Mouse (Mus musculus) ES-Bruce4 (cell line): Measurements from ENCODE around the gene Polr2i. TPM values are rescaled to one million over a fixed set of nuclear protein-coding genes. Genes with fewer than 3 reads are reported as not detected.
A peak's percentile ranks its signal among the peaks of the same experiment; 100 is the strongest.
"Not testable (repeated sequence)": the region's sequence is repeated elsewhere in the genome, so short reads cannot be mapped to it uniquely, and the experiment has no call there.

Experiments
- H3K27ac ChIP-seq: 2 replicates; pipeline ENCODE4 v1.5.1; 2012; ENCODE audit warnings: low read length, inconsistent platforms; ENCODE audit not compliant: insufficient read depth
- H3K27me3 ChIP-seq: 2 replicates; pipeline ENCODE4 v1.6.1; 2012; ENCODE audit warnings: mild to moderate bottlenecking, low read length, inconsistent platforms; ENCODE audit not compliant: control insufficient read depth, poor library complexity, insufficient read depth, severe bottlenecking
- H3K36me3 ChIP-seq: 2 replicates; pipeline ENCODE4 v1.6.1; 2012; ENCODE audit warnings: inconsistent platforms, mild to moderate bottlenecking, low read length, moderate library complexity; ENCODE audit not compliant: control insufficient read depth, poor library complexity, insufficient read depth, severe bottlenecking
- H3K4me1 ChIP-seq: one replicate; pipeline ENCODE4 v1.8.1; 2011; ENCODE audit warnings: low read length; ENCODE audit not compliant: control insufficient read depth, insufficient read depth
- H3K4me3 ChIP-seq: 2 replicates; pipeline ENCODE4 v1.5.1; 2011; ENCODE audit warnings: low read depth, mild to moderate bottlenecking, low read length
- H3K9ac ChIP-seq: 2 replicates; pipeline ENCODE4 v1.6.1; 2012; ENCODE audit warnings: low read depth, mild to moderate bottlenecking, inconsistent platforms; ENCODE audit not compliant: poor library complexity, severe bottlenecking
- H3K9me3 ChIP-seq: replicated peaks from 2 replicates; pipeline ENCODE4 v1.6.1; 2012; ENCODE audit warnings: mild to moderate bottlenecking, low read length, inconsistent platforms; ENCODE audit not compliant: control insufficient read depth, poor library complexity, insufficient read depth, severe bottlenecking
- CTCF ChIP-seq: IDR thresholded peaks from one replicate; pipeline ENCODE4 v1.8.1; 2011; ENCODE audit warnings: low read depth, low read length
- EP300 ChIP-seq: IDR thresholded peaks from 2 replicates; pipeline ENCODE4 v1.6.1; 2011; ENCODE audit warnings: low read depth, low read length; ENCODE audit not compliant: insufficient read depth
- POLR2A ChIP-seq: IDR thresholded peaks from one replicate; pipeline ENCODE4 v1.8.1; 2011; ENCODE audit warnings: low read length; ENCODE audit not compliant: insufficient read depth
- polyA plus RNA-seq: library from polyadenylated mRNA; stranded (reverse); fragments of >200 nt; gene quantifications from 2 replicates; pipeline ENCODE4 v1.2.4, GENCODE M21; 2011; ENCODE audit warnings: low read depth; ENCODE audit not compliant: missing spikeins, insufficient read depth, insufficient read length

Gene Polr2i
- 58.7 and 65.4 TPM in 2 replicates for polyA plus RNA-seq

GRCm38 (mm10) chr7:30231669-30232454, at the start of gene Polr2i, which contains the start of gene Tbcb:
Gene Polr2i, plus strand, starts transcription at chr7:30231948.
Gene Tbcb, minus strand, starts transcription at chr7:30232272.
- H3K9ac ChIP-seq: peak within 1 kb of the TSS; percentile 55
- peak within 1 kb of the TSS; percentile 71 for H3K27ac ChIP-seq
- H3K36me3 ChIP-seq: no peaks in the 10 kb centered on the region
- TF ChIP-seq EP300: no peak
- peak; percentile 83 for TF ChIP-seq POLR2A
- no peaks in the 10 kb centered on the region for H3K9me3 ChIP-seq
- peak within 1 kb of the TSS; percentile 92 for H3K4me3 ChIP-seq
- H3K4me1 ChIP-seq: no peaks in the 10 kb centered on the region
- no peaks in the 10 kb centered on the region for H3K27me3 ChIP-seq

DNA sequence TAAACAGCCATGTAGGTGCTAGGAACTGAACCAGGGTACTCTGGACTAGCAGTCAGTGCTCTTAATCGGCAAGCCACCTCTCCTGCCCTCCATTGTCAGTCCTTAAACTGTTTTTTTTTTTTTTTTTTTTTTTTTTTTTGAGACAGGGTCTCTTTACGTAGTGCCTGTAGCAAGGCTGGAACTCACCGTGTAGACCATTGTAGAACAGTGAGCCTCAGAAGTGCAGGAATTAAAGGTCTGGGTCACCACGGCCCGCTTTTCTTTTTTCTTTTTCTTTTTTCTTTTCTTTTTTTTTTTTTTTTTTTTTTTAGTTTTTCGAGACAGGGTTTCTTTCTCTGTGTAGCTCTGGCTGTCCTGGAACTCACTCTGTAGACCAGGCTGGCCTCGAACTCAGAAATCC, 48.6 kb upstream of the Polr2i start:
- not testable (repeated sequence) for H3K4me3 ChIP-seq, H3K4me1 ChIP-seq, H3K27me3 ChIP-seq, H3K9me3 ChIP-seq
- H3K9ac ChIP-seq: peak overlapping the region; percentile 38; the same call in 1 of the 2 replicates
- H3K27ac ChIP-seq: peak overlapping the region; percentile 26; the same call in 1 of the 2 replicates
- peaks cover 19% of the 10 kb centered on the region for H3K36me3 ChIP-seq

GRCm38 (mm10) chr7:30183879-30184289, 47.9 kb upstream of the Polr2i start, which contains the start of gene Cox7a1:
Gene Cox7a1, plus strand, starts transcription at chr7:30184144.
- H3K4me3 ChIP-seq: peak within 1 kb of the TSS; percentile 72
- H3K27me3 ChIP-seq: no peaks in the 10 kb centered on the region
- TF ChIP-seq EP300 (peak; percentile 78; the same call in 1 of the 2 replicates), CTCF (no peak), POLR2A (peak; percentile 49)
- H3K9me3 ChIP-seq: no peaks in the 10 kb centered on the region
- peaks cover 3% of the 10 kb centered on the region for H3K4me1 ChIP-seq
- H3K9ac ChIP-seq: peak within 1 kb of the TSS; percentile 58
- H3K27ac ChIP-seq: peak within 1 kb of the TSS; percentile 65
- peaks cover 22% of the 10 kb centered on the region for H3K36me3 ChIP-seq

DNA sequence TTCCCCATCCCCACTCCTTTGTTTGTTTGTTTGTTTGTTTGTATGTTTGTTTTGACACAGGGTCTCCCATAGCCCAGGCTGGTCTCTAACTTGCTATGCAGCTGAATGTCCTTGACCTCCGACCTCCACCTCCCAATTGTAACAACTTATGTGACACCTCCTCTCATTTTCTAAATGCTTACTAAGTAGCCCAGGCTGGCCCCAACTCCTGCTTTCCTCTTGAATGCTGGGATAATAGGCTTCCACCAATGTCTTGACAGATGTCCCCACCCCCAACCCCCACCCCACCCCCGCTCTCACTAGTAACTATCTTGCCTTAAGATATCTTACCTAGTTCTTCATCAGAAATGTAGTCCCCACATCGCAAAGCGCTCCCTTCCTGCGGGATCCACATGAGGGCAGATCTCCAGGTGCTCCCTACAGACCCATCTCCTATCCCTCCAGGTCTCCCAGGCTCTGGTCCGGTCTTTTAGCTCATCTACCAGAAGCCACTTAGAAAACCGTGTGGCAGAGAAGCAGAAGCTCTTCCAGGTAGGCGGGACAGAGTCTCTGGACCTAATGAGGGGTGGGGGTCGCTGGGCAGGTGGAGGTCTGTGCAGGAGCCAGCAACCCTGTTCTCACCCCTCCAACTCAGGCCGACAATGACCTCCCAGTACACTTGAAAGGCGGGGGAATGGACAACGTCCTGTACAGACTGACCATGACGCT, 47.0 kb upstream of the Polr2i start:
- peaks cover 29% of the 10 kb centered on the region for H3K36me3 ChIP-seq
- peak overlapping the region; percentile 65 for H3K27ac ChIP-seq
- peak overlapping the region; percentile 58 for H3K9ac ChIP-seq
- H3K27me3 ChIP-seq: no peaks in the 10 kb centered on the region
- H3K4me3 ChIP-seq: peak overlapping the region; percentile 72
- H3K4me1 ChIP-seq: peaks cover 3% of the 10 kb centered on the region
- no peaks in the 10 kb centered on the region for H3K9me3 ChIP-seq
- TF ChIP-seq CTCF: no peak
- no peak for TF ChIP-seq POLR2A
- no peak for TF ChIP-seq EP300

GRCm38 (mm10) chr7:30188344-30189115, 43.2 kb upstream of the Polr2i start:
- H3K27me3 ChIP-seq: no peaks in the 10 kb centered on the region
- H3K9me3 ChIP-seq: no peaks in the 10 kb centered on the region
- TF ChIP-seq CTCF (no peak), POLR2A (no peak), EP300 (no peak)
- peaks cover 3% of the 10 kb centered on the region for H3K4me1 ChIP-seq
- H3K36me3 ChIP-seq: peaks cover 48% of the 10 kb centered on the region
- no peak overlapping the region for H3K9ac ChIP-seq
- H3K27ac ChIP-seq: peak overlapping the region; percentile 63
- no peak overlapping the region for H3K4me3 ChIP-seq
